Mouse (Mus musculus) kidney, adult 2 months (tissue): ENCODE results near the gene Phyhipl. TPM values are rescaled to one million over a fixed set of nuclear protein-coding genes. Genes with fewer than 3 reads are reported as not detected.

ENCODE experiments used
- DNase-seq: peaks from one replicate; pipeline ENCODE4 v3.0.0; 2021
- H3K27ac ChIP-seq: fragments of 200-500 bp; 2 replicates; pipeline ENCODE4 v1.5.1; 2012; ENCODE audit warnings: low read depth, low read length, control low read depth, inconsistent platforms; ENCODE audit not compliant: insufficient read depth
- H3K27me3 ChIP-seq: fragments of 200-500 bp; replicated peaks from 2 replicates; pipeline ENCODE4 v1.6.1; 2012; ENCODE audit warnings: mild to moderate bottlenecking, moderate library complexity, low read length, inconsistent platforms; ENCODE audit not compliant: control insufficient read depth, insufficient read depth
- H3K36me3 ChIP-seq: fragments of 200-500 bp; 2 replicates; pipeline ENCODE4 v1.6.1; 2012; ENCODE audit warnings: mild to moderate bottlenecking, moderate library complexity, low read length, inconsistent platforms; ENCODE audit not compliant: control insufficient read depth, insufficient read depth
- H3K4me1 ChIP-seq: fragments of 200-500 bp; 2 replicates; pipeline ENCODE4 v1.6.1; 2011; ENCODE audit warnings: low read length; ENCODE audit not compliant: control insufficient read depth, insufficient read depth
- H3K4me3 ChIP-seq: fragments of 200-500 bp; 2 replicates; pipeline ENCODE4 v1.5.1; 2011; ENCODE audit warnings: mild to moderate bottlenecking, low read depth, low read length, control low read depth; ENCODE audit not compliant: insufficient read depth
- CTCF ChIP-seq: fragments of 200-500 bp; conservative IDR thresholded peaks from 2 replicates; pipeline ENCODE4 v1.5.1; 2011; ENCODE audit warnings: low read depth, mild to moderate bottlenecking, control low read depth, low read length, moderate library complexity, mixed read lengths; ENCODE audit not compliant: insufficient read depth, insufficient read length
- POLR2A ChIP-seq: fragments of 200-500 bp; IDR thresholded peaks from one replicate; pipeline ENCODE4 v1.6.1; 2011; ENCODE audit warnings: low read depth, low read length, control low read depth
- WGBS: fragments of 180-500 bp; shearing (Covaris S2); methylation state at CpG from one replicate; pipeline ENCODE4 v1.1.7; 2018; 5-methylcytosine and 5-hydroxymethylcytosine counted together
- polyA plus RNA-seq: library from polyadenylated mRNA; depleted of rRNA; stranded (reverse); fragments of >200 nt; gene quantifications from 2 replicates; pipeline ENCODE4 v1.2.3, GENCODE M21; 2012

The Phyhipl gene
- polyA plus RNA-seq, 1 experiment, result 75.4 TPM

GRCm38 (mm10) chr10:70686941-70687703 lies 31.4 kb upstream of the Phyhipl start:
- Histone ChIP-seq H3K4me3 (no peak overlapping the region), H3K27me3 (no peaks in the 10 kb centered on the region), H3K4me1 (peaks cover 5% of the 10 kb centered on the region; the same call in 1 of the 2 replicates), H3K27ac (no peak overlapping the region), H3K36me3 (no peaks in the 10 kb centered on the region)
- no peak for DNase-seq
- TF ChIP-seq POLR2A (no peak), CTCF (no peak)
- 68% methylated on average over 11 of the region's 11 CpGs for WGBS

DNA sequence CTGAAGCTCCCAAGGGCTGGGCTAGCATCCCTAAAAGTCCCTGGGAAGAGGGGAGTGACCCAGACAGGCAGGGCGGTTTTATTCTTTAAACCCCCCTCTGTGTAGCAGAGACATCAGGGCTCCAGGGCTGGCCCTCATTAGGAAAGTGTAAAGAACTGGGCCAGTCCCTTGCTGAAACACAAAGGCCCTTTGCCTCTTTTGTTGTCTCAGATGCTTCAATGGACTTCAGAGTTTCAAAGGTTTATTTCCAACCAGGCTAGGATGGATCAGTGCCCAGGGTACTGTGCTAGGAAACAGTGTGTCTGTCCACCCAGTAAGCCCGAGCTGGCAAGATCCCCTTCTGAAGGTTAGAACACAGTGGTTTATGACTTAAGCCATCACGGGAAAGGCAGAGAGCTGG lies 30.7 kb upstream of the Phyhipl start:
- no peak overlapping the region for H3K4me3 ChIP-seq
- no peaks in the 10 kb centered on the region for H3K27me3 ChIP-seq
- H3K36me3 ChIP-seq, result no peaks in the 10 kb centered on the region
- peak; percentile 82 for DNase-seq
- peaks cover 5% of the 10 kb centered on the region; the same call in 1 of the 2 replicates for H3K4me1 ChIP-seq
- WGBS, result 27% methylated on average over 3 of the region's 3 CpGs
- TF ChIP-seq POLR2A (no peak), CTCF (no peak)
- H3K27ac ChIP-seq, result no peak overlapping the region

GRCm38 (mm10) chr10:70683508-70683907 lies 27.7 kb upstream of the Phyhipl start:
- Histone ChIP-seq H3K4me1 (peaks cover 2% of the 10 kb centered on the region; the same call in 1 of the 2 replicates), H3K4me3 (no peak overlapping the region), H3K36me3 (no peaks in the 10 kb centered on the region), H3K27ac (no peak overlapping the region), H3K27me3 (no peaks in the 10 kb centered on the region)
- DNase-seq, result no peak
- no peak for TF ChIP-seq CTCF
- no peak for TF ChIP-seq POLR2A
- 92% methylated on average over 4 of the region's 4 CpGs for WGBS

DNA sequence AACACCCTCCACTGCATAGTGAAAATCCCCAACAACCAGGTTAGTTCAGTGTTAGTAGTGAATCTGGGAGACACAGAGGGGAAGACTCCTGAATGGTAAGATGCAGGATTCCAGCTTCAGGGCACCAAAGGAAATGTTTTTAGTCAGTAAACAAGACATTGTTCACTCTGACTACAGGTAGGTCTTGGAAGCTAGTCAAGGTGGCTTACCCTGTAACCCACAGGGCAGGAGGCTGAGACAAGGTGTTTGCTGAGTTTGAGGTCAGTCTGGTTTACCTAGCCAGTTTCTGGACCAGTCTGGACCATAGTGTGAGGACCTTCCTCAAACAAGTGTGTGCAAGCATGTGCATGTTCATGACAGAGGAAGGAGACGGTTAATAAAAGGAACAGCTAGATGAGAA lies 22.2 kb upstream of the Phyhipl start:
- Histone ChIP-seq H3K27me3 (no peaks in the 10 kb centered on the region), H3K4me1 (no peaks in the 10 kb centered on the region), H3K36me3 (no peaks in the 10 kb centered on the region), H3K27ac (no peak overlapping the region), H3K4me3 (no peak overlapping the region)
- no peak for DNase-seq
- TF ChIP-seq POLR2A (no peak), CTCF (no peak)
- WGBS, result 85% methylated on average over 1 of the region's 1 CpGs

- 35% methylated on average over 6 of the region's 6 CpGs for WGBS
- no peak for TF ChIP-seq CTCF
- TF ChIP-seq POLR2A, result no peak
- H3K27me3 ChIP-seq, result no peaks in the 10 kb centered on the region
- DNase-seq, result peak; percentile 40
- no peaks in the 10 kb centered on the region for H3K36me3 ChIP-seq
- H3K27ac ChIP-seq, result peak overlapping the region; percentile 60
- H3K4me3 ChIP-seq, result no peak overlapping the region
- peaks cover 9% of the 10 kb centered on the region; the same call in 1 of the 2 replicates for H3K4me1 ChIP-seq
These were observed 507 bp upstream of the Phyhipl start for GRCm38 (mm10) chr10:70656272-70656671.

DNA sequence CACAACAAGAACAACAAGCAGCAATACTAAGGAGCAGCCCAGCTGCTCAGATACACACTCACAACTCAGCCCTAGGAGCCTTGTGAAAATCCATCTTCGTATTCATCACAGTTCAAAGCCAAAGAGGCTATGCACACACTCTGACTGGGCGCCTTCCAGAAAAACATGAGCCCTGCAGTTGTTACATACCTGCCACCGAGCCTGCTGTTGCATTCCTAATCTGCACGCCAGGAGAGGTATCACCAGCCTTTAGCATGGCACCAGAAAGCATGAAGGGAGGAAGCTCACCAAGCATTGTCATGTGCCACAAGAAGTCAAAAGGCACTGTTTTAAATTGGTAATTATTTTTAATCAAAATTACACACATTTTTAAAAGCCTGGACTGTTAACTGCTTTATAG lies 1.1 kb downstream of the Phyhipl start:
- TF ChIP-seq POLR2A, result no peak
- no peak for TF ChIP-seq CTCF
- WGBS, result 41% methylated on average over 4 of the region's 4 CpGs

GRCm38 (mm10) chr10:70654139-70654538 lies 1.6 kb downstream of the Phyhipl start:
- peak; percentile 83 for DNase-seq
- Histone ChIP-seq H3K27me3 (no peaks in the 10 kb centered on the region), H3K4me1 (peaks cover 12% of the 10 kb centered on the region; the same call in 1 of the 2 replicates), H3K36me3 (no peaks in the 10 kb centered on the region), H3K4me3 (no peak overlapping the region), H3K27ac (no peak overlapping the region)
- TF ChIP-seq POLR2A (no peak), CTCF (no peak)
- 32% methylated on average over 3 of the region's 3 CpGs for WGBS

More for the DNA sequence above, 1.1 kb downstream of the Phyhipl start:
- H3K27ac ChIP-seq, result peak overlapping the region; percentile 69
- H3K4me1 ChIP-seq, result peaks cover 9% of the 10 kb centered on the region; the same call in 1 of the 2 replicates
- H3K27me3 ChIP-seq, result no peaks in the 10 kb centered on the region
- peak; percentile 56 for DNase-seq
- H3K4me3 ChIP-seq, result peak overlapping the region; percentile 46
- H3K36me3 ChIP-seq, result no peaks in the 10 kb centered on the region
